Mouse (Mus musculus) MEL (cell line): ENCODE results near the gene Tmem8b. TPM values are rescaled to one million over a fixed set of nuclear protein-coding genes. Genes with fewer than 3 reads are reported as not detected.

Experiments
- DNase-seq: peaks from one replicate; pipeline ENCODE4 v3.0.0; 2011; ENCODE audit warnings: low read depth, low spot score
- H3K27ac ChIP-seq: 2 replicates; pipeline ENCODE4 v1.5.1; 2012; ENCODE audit warnings: low read depth, mild to moderate bottlenecking, control low read depth, low read length, moderate library complexity; ENCODE audit not compliant: control insufficient read depth
- H3K27me3 ChIP-seq, 2 experiments: fragments of 150-350 bp in 1 of 2; sonication (generic) in 1 of 2; 2 replicates each; pipeline ENCODE4 v1.6.1; 2012; ENCODE audit warnings: low read length in 2 of 2, mild to moderate bottlenecking in 2 of 2, improper control_type of control experiment in 1 of 2, moderate library complexity in 1 of 2; ENCODE audit not compliant: insufficient read depth in 2 of 2, control insufficient read depth in 1 of 2
- H3K36me3 ChIP-seq, 2 experiments: 2 replicates each; pipeline ENCODE4 v1.6.1; 2012 to 2014; ENCODE audit warnings: low read length in 2 of 2, improper control_type of control experiment in 1 of 2, inconsistent platforms in 1 of 2, mild to moderate bottlenecking in 1 of 2; ENCODE audit not compliant: insufficient read depth in 2 of 2, control insufficient read depth in 1 of 2
- H3K4me1 ChIP-seq, 2 experiments: fragments of 150-350 bp in 1 of 2; sonication (generic) in 1 of 2; 2 replicates each; pipeline ENCODE4 v1.6.1; 2012; ENCODE audit warnings: low read length in 2 of 2, improper control_type of control experiment in 1 of 2, mild to moderate bottlenecking in 1 of 2; ENCODE audit not compliant: insufficient read depth in 2 of 2, control insufficient read depth in 1 of 2
- H3K4me3 ChIP-seq, 2 experiments: fragments of 150-350 bp in 1 of 2; sonication (generic) in 1 of 2; 2 replicates each; pipeline ENCODE4 v1.5.1; 2012; ENCODE audit warnings: low read depth in 2 of 2, low read length in 2 of 2, mild to moderate bottlenecking in 2 of 2, moderate library complexity in 2 of 2, control low read depth in 1 of 2, improper control_type of control experiment in 1 of 2; ENCODE audit not compliant: control insufficient read depth in 1 of 2, insufficient read depth in 1 of 2
- H3K79me2 ChIP-seq: 2 replicates; pipeline ENCODE4 v1.6.1; 2012; ENCODE audit warnings: mild to moderate bottlenecking, low read length, moderate library complexity; ENCODE audit not compliant: control insufficient read depth, poor library complexity, insufficient read depth
- H3K9ac ChIP-seq: 2 replicates; pipeline ENCODE4 v1.6.1; 2012; ENCODE audit warnings: low read depth, mild to moderate bottlenecking, control low read depth, low read length, moderate library complexity; ENCODE audit not compliant: control insufficient read depth, poor library complexity, severe bottlenecking
- H3K9me3 ChIP-seq: fragments of 150-350 bp; sonication (generic); replicated peaks from 2 replicates; pipeline ENCODE4 v1.6.1; 2012; ENCODE audit warnings: mild to moderate bottlenecking, low read length, improper control_type of control experiment, moderate library complexity; ENCODE audit not compliant: insufficient read depth
- CHD1 ChIP-seq: IDR thresholded peaks from 2 replicates; pipeline ENCODE4 v1.6.1; 2012; ENCODE audit warnings: low read depth, mild to moderate bottlenecking, inconsistent platforms, low read length, improper control_type of control experiment
- E2F4 ChIP-seq: IDR thresholded peaks from 2 replicates; pipeline ENCODE4 v1.6.1; 2011; ENCODE audit warnings: low read depth, low read length, improper control_type of control experiment, borderline replicate concordance
- ELF1 ChIP-seq: IDR thresholded peaks from 2 replicates; pipeline ENCODE4 v1.6.1; 2014; ENCODE audit warnings: low read depth, mild to moderate bottlenecking, inconsistent platforms, low read length, improper control_type of control experiment, moderate library complexity
- EP300 ChIP-seq, 2 experiments: IDR thresholded peaks; 2 replicates each; pipeline ENCODE4 v1.6.1; 2011; ENCODE audit warnings: improper control_type of control experiment in 2 of 2, low read length in 2 of 2, low read depth in 1 of 2, mild to moderate bottlenecking in 1 of 2
- GABPA ChIP-seq: IDR thresholded peaks from 2 replicates; pipeline ENCODE4 v1.6.1; 2012; ENCODE audit warnings: low read depth, mild to moderate bottlenecking, inconsistent platforms, low read length, improper control_type of control experiment, moderate library complexity
- GATA1 ChIP-seq: IDR thresholded peaks from 2 replicates; pipeline ENCODE4 v1.6.1; 2011; ENCODE audit warnings: low read depth, low read length, improper control_type of control experiment
- KAT2A ChIP-seq: conservative IDR thresholded peaks from 2 replicates; pipeline ENCODE4 v1.6.1; 2012; ENCODE audit warnings: low read depth, low read length, improper control_type of control experiment, inconsistent platforms
- MAX ChIP-seq: IDR thresholded peaks from 2 replicates; pipeline ENCODE4 v1.6.1; 2011; ENCODE audit warnings: low read length, improper control_type of control experiment
- MXI1 ChIP-seq: IDR thresholded peaks from 2 replicates; pipeline ENCODE4 v1.6.1; 2011; ENCODE audit warnings: mild to moderate bottlenecking, low read depth, low read length, improper control_type of control experiment
- MYB ChIP-seq: IDR thresholded peaks from 2 replicates; pipeline ENCODE4 v1.6.1; 2011; ENCODE audit warnings: mild to moderate bottlenecking, low read depth, low read length, improper control_type of control experiment
- MYC ChIP-seq: IDR thresholded peaks from 2 replicates; pipeline ENCODE4 v1.6.1; 2011; ENCODE audit warnings: low read depth, mild to moderate bottlenecking, low read length, improper control_type of control experiment, moderate library complexity
- NRF1 ChIP-seq: IDR thresholded peaks from 2 replicates; pipeline ENCODE4 v1.6.1; 2014; ENCODE audit warnings: low read depth, mild to moderate bottlenecking, inconsistent platforms, low read length, improper control_type of control experiment, moderate library complexity; ENCODE audit not compliant: poor library complexity, insufficient read depth, severe bottlenecking
- RAD21 ChIP-seq: IDR thresholded peaks from 2 replicates; pipeline ENCODE4 v1.6.1; 2011; ENCODE audit warnings: mild to moderate bottlenecking, low read depth, low read length, improper control_type of control experiment
- RCOR1 ChIP-seq: IDR thresholded peaks from 2 replicates; pipeline ENCODE4 v1.6.1; 2012; ENCODE audit warnings: low read depth, mild to moderate bottlenecking, inconsistent platforms, low read length, improper control_type of control experiment
- TAL1 ChIP-seq: IDR thresholded peaks from 2 replicates; pipeline ENCODE4 v1.6.1; 2012; ENCODE audit warnings: mild to moderate bottlenecking, inconsistent platforms, low read length, moderate library complexity, mixed read lengths
- TBP ChIP-seq: IDR thresholded peaks from 2 replicates; pipeline ENCODE4 v1.8.0; 2011; ENCODE audit warnings: low read depth, low read length, improper control_type of control experiment
- TCF12 ChIP-seq: IDR thresholded peaks from 2 replicates; pipeline ENCODE4 v1.6.1; 2014; ENCODE audit warnings: low read depth, mild to moderate bottlenecking, inconsistent platforms, low read length, improper control_type of control experiment, moderate library complexity
- USF1 ChIP-seq: IDR thresholded peaks from 2 replicates; pipeline ENCODE4 v1.6.1; 2014; ENCODE audit warnings: low read depth, mild to moderate bottlenecking, inconsistent platforms, low read length, improper control_type of control experiment, moderate library complexity
- USF2 ChIP-seq, 2 experiments: IDR thresholded peaks; 2 replicates each; pipeline ENCODE4 v1.6.1; 2011 to 2012; ENCODE audit warnings: improper control_type of control experiment in 2 of 2, low read length in 2 of 2, borderline replicate concordance in 1 of 2, inconsistent platforms in 1 of 2, low read depth in 1 of 2, mild to moderate bottlenecking in 1 of 2; ENCODE audit not compliant: insufficient read depth in 1 of 2
- ZNF384 ChIP-seq: IDR thresholded peaks from 2 replicates; pipeline ENCODE4 v1.6.1; 2012; ENCODE audit warnings: low read depth, mild to moderate bottlenecking, inconsistent platforms, low read length, improper control_type of control experiment
- polyA plus RNA-seq, 2 experiments: library from polyadenylated mRNA; stranded (reverse) in 1 of 2; unstranded in 1 of 2; fragments of >175 nt in 1 of 2; fragments of >200 nt in 1 of 2; gene quantifications; 2 replicates each; pipeline versions ENCODE4 v1.2.1 to v1.2.4; 2012; ENCODE audit warnings: low replicate concordance in 2 of 2, low read depth in 1 of 2; ENCODE audit not compliant: insufficient read length in 2 of 2, insufficient read depth in 1 of 2, missing spikeins in 1 of 2
- total RNA-seq: library from RNA; depleted of rRNA; stranded (reverse); fragments of 300-350 nt; gene quantifications from 2 replicates; pipeline ENCODE4 v1.2.3, GENCODE M21; 2012

Gene Tmem8b
- total and polyA plus RNA-seq, 3 experiments, result 0.46 to 3.6 TPM; not detected in 1

DNA sequence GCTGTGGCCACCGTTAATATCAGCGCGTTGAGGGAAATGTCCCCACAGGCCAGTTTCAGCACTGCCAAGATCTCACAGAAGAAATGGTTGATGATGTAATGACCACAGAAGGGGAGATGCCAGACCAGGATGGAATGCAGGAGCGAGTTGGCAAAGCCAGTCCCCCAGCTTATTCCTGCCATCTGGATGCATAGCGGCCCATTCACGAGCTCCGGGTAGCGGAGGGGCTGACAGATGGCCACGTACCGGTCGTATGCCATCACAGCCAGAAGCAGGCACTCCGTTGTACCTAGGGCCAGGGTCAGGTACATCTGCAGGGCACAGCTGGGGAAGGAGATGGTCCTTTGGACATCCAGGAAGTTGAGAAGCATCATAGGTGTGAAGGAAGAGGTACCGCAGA lies 27.8 kb downstream of the Tmem8b start:
- no peak for TF ChIP-seq CHD1
- TF ChIP-seq MYC, result no peak
- TF ChIP-seq MXI1, result no peak
- TF ChIP-seq TAL1, result no peak
- no peak for TF ChIP-seq TBP
- TF ChIP-seq GABPA, result no peak
- no peak for TF ChIP-seq RCOR1
- TF ChIP-seq GATA1, result no peak
- no peak for TF ChIP-seq EP300 (IDR thresholded peaks at IDR 0.05; ENCODE audit: low read depth in 1 of 2, low read length in 2 of 2)
- TF ChIP-seq RAD21, result no peak
- no peak for TF ChIP-seq USF2 (IDR thresholded peaks at IDR 0.05; ENCODE audit: borderline replicate concordance in 1 of 2, insufficient read depth in 1 of 2, low read depth in 1 of 2, low read length in 2 of 2)
- no peak for TF ChIP-seq MYB
- DNase-seq, result no peak
- H3K27me3 ChIP-seq, result peaks cover 0 to 9% of the 10 kb centered on the region in 2 experiments; a peak in 1 of 4 replicates

DNA sequence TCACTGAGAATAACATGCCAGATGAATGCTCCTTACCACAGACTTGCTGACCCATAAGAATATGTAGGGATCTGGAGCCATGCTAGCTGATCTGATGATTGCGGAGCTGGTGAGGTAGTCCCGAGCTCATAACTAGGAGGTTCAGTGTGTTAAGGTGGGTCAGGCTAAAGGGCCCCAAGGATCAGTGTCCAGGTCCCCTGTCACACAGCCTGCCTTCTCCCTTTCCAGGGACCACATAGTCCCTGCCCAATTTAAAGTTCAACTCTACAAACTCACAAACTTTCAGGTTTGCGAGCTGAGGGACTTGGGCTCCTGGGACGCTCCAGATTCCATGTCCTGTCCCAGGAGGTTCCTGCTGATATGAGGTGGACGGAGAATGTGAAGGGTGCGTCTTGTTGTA lies 31.9 kb downstream of the Tmem8b start, which contains the start of gene Olfr70:
Gene Olfr70 (minus strand): TSS at position 101 of the 400 bp plus-strand sequence.
- H3K27ac ChIP-seq, result no peak within 1 kb of the TSS
- no peaks in the 10 kb centered on the region for H3K9me3 ChIP-seq
- DNase-seq, result no peak
- H3K9ac ChIP-seq, result no peak within 1 kb of the TSS
- no peaks in the 10 kb centered on the region; a peak in 1 of 4 replicates for H3K36me3 ChIP-seq
- TF ChIP-seq USF1, result no peak
- no peak for TF ChIP-seq RAD21
- TF ChIP-seq MAX, result no peak
- no peak for TF ChIP-seq TCF12
- no peak for TF ChIP-seq ZNF384
- TF ChIP-seq E2F4, result no peak
- no peak for TF ChIP-seq CHD1
- no peak for TF ChIP-seq ELF1
- TF ChIP-seq NRF1, result no peak
- no peak for TF ChIP-seq KAT2A
- peaks cover 0 to 3% of the 10 kb centered on the region in 2 experiments; a peak in 1 of 4 replicates for H3K4me1 ChIP-seq
- no peaks in the 10 kb centered on the region for H3K79me2 ChIP-seq
- peaks cover 0 to 9% of the 10 kb centered on the region in 2 experiments; a peak in 2 of 4 replicates for H3K27me3 ChIP-seq
- no peak within 1 kb of the TSS for H3K4me3 ChIP-seq

More for the DNA sequence above, 27.8 kb downstream of the Tmem8b start:
- Histone ChIP-seq H3K27ac (no peak overlapping the region), H3K79me2 (no peaks in the 10 kb centered on the region), H3K4me1 (peaks cover 4 to 28% of the 10 kb centered on the region in 2 experiments), H3K9ac (no peak overlapping the region), H3K9me3 (no peaks in the 10 kb centered on the region), H3K4me3 (no peak overlapping the region), H3K36me3 (peaks cover 0 to 23% of the 10 kb centered on the region in 2 experiments; a peak in 2 of 4 replicates)
